ENCODE assay signal across 16 mouse cellular contexts in the genomic region with DNA sequence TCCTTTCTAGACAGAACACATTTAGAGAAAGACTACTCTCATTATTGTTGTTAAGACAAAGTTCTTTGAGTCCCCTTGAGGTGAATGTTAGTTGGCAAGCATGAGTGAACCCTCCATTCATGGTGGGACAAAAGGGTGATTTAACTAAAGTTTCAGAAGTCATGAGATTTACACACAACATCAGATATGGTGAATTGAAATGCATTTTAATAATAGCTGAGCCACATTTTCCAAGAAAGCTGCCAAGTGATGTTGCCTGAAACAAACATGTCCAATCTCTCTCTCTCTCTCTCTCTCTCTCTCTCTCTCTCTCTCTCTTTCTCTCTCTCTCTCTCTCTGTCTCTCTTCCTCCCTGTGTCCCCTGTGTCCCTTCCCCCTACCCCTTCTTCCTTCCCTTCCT.
"Had no signal": no experiment of that assay in that cellular context is flagged by ENCODE, and none has a peak within 500 bp of the region (broad histone marks: within the 10 kb centered on the region; RNA-seq: fewer than 3 reads in every experiment).

No protein-coding gene starts in this region.

- DNase-seq: liver, postnatal 0 days; lung, adult 2 months; right cerebral cortex, postnatal 14 days; thymus, adult 2 months; thymus, postnatal 25 days; thymus, postnatal 4 days had no signal

- H3K4me2 ChIP-seq: lung, embryonic 15.5 days; midbrain, embryonic 11.5 days; midbrain, embryonic 13.5 days; midbrain, embryonic 15.5 days; neural tube, embryonic 12.5 days; stomach, embryonic 15.5 days had no signal

- H3K36me3 ChIP-seq: lung, embryonic 15.5 days; midbrain, embryonic 13.5 days; midbrain, embryonic 15.5 days; neural tube, embryonic 12.5 days; stomach, embryonic 15.5 days had no signal

- ATAC-seq: liver, postnatal 0 days; lung, postnatal 0 days; midbrain, embryonic 13.5 days; midbrain, embryonic 15.5 days had no signal

- H3K27ac ChIP-seq: lung, embryonic 15.5 days; macrophage; midbrain, embryonic 13.5 days; midbrain, embryonic 15.5 days; neural tube, embryonic 12.5 days; stomach, embryonic 15.5 days; stomach, postnatal 0 days had no signal

- H3K27me3 ChIP-seq: lung, embryonic 15.5 days; midbrain, embryonic 15.5 days; neural tube, embryonic 12.5 days; stomach, embryonic 15.5 days had no signal

- H3K9me3 ChIP-seq: lung, embryonic 15.5 days; megakaryocyte, embryonic 14.5 days; midbrain, embryonic 13.5 days; midbrain, embryonic 15.5 days; neural tube, embryonic 12.5 days; stomach, embryonic 15.5 days had no signal

- H3K4me1 ChIP-seq: midbrain, embryonic 13.5 days; neural tube, embryonic 12.5 days; stomach, embryonic 15.5 days had no signal

- H3K4me3 ChIP-seq: lung, embryonic 15.5 days; megakaryocyte, embryonic 14.5 days; midbrain, embryonic 13.5 days; midbrain, embryonic 15.5 days; neural tube, embryonic 12.5 days; stomach, embryonic 15.5 days had no signal

- H3K9ac ChIP-seq: liver, postnatal 0 days; lung, embryonic 15.5 days; midbrain, embryonic 13.5 days; midbrain, embryonic 15.5 days; neural tube, embryonic 12.5 days; stomach, embryonic 15.5 days had no signal
